Mouse (Mus musculus) olfactory bulb, adult 2 months (tissue): Measurements from ENCODE around the gene Meioc.

ENCODE experiments used
- CTCF ChIP-seq: fragments of 200-500 bp; IDR thresholded peaks from 2 replicates; pipeline ENCODE4 v1.5.1; 2012; ENCODE audit warnings: low read depth, mild to moderate bottlenecking, low read length, moderate library complexity; ENCODE audit not compliant: insufficient read depth
- POLR2A ChIP-seq: fragments of 200-500 bp; IDR thresholded peaks from 2 replicates; pipeline ENCODE4 v1.6.1; 2012; ENCODE audit warnings: mild to moderate bottlenecking, low read depth, low read length, moderate library complexity; ENCODE audit not compliant: insufficient read depth

- TF ChIP-seq CTCF (no peak), POLR2A (no peak)
Observed at GRCm38 (mm10) chr11:102624888-102625407, 38.6 kb upstream of the Meioc start.
